Mouse (Mus musculus) gastrocnemius, adult 2 months (tissue): Measurements from ENCODE around the gene Parva. TPM values are rescaled to one million over a fixed set of nuclear protein-coding genes. Genes with fewer than 3 reads are reported as not detected.

ENCODE experiments used
- DNase-seq: peaks from one replicate; pipeline ENCODE4 v3.0.0; 2022
- H3K27ac ChIP-seq: fragments of 200-600 bp; 2 replicates; pipeline ENCODE4 v1.8.1; 2022; ENCODE audit warnings: mild to moderate bottlenecking
- H3K4me3 ChIP-seq: fragments of 200-600 bp; 2 replicates; pipeline ENCODE4 v1.8.1; 2022; ENCODE audit warnings: mild to moderate bottlenecking, moderate library complexity
- CTCF ChIP-seq: fragments of 200-600 bp; IDR thresholded peaks from 2 replicates; pipeline ENCODE4 v1.8.1; 2022; ENCODE audit warnings: antibody characterized with exemption, mild to moderate bottlenecking, moderate library complexity
- intact Hi-C: fragments of 180-260 bp; cut with DNase I; formaldehyde crosslinking; loops from one replicate; pipeline ENCODE4 v1.15.1; 2025
- total RNA-seq, 2 experiments: library from RNA; stranded (reverse); gene quantifications; 2 replicates each; pipeline ENCODE4 v1.2.3; 2021

Gene Parva
- total RNA-seq, 2 experiments from 2014 or later, result 10.9 to 17.0 TPM

DNA sequence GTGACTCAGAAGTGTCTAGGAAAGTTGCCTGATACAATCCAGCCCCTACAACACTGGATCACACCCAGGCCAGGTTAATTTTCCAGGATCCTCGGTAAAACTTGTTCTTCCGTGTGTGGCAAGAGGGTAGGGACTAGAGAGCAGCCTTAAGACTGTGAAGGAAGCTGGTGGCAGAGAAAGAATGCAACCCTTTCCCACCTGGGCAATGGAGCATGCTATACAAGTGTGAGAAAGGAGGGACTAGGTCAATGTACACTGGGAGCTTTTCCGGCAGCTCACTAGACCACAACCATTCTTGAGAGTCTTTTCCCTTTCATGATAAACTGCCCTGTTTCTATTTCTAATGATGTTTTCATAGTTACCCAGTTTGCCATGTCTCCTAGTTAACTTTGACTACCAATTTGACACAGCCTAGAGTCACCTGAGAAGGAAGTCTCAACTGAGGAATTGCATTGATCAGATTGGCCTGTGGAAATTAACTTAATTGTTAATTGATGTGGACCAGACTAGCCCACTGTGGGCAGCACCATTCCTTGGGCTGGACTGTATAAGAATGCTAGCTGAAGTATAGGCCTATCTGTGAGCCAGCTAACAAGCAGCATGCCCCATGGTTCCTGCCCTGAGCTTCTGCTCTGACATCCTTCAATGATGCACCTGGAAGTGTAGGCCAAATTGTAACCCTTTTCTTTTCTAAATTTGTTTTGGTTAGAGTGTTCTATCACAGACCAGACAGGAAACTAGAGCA, 186.9 kb downstream of the Parva start:
- intact Hi-C loops, result no loop called here
- no peak for TF ChIP-seq CTCF
- H3K4me3 ChIP-seq, result no peak overlapping the region
- H3K27ac ChIP-seq, result no peak overlapping the region
- no peak for DNase-seq

DNA sequence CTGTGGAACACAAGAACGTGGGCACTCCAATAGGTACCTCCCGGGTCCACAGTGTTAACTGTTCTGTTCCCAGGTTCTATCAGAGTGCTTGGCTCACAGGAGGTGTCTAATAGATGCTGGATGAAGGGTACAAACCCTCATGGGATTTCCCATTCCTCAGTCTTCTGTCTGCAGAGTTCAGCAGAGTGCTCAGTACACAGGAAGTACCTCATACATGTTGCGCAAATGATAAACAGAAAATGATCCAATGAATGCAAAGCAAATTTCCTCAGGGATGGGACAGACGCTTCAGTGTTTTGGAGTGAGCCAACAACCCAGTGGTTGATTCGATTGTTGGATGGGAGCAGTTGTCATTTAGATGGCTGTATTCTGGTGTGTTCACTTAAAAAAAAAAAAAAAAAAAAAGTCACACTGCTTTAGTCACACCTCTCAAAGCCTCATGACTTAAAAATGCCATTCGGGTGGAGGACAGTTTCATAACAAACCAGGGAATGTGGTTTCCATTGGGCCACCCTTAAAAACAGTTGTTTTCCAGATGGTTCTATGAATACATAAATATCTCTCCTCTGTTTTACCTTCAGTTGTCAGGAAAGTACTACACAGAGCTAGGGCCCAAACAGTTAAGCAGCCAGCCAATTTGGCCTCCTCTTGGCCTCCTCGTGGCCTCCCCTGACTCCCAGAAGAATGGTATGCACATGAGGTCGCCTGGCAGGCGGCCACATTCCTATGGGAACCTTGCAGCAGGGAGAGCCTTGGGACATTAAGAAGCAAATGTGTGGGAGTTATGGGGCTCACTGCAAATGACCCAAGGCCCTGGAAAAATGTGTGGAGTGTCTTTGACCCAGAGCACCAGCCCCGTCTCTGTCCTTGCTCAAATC, 187.7 kb downstream of the Parva start:
- Histone ChIP-seq H3K4me3 (no peak overlapping the region), H3K27ac (peak overlapping the region; percentile 24)
- peak; percentile 64 for DNase-seq
- intact Hi-C loops, result no loop called here
- TF ChIP-seq CTCF, result no peak

DNA sequence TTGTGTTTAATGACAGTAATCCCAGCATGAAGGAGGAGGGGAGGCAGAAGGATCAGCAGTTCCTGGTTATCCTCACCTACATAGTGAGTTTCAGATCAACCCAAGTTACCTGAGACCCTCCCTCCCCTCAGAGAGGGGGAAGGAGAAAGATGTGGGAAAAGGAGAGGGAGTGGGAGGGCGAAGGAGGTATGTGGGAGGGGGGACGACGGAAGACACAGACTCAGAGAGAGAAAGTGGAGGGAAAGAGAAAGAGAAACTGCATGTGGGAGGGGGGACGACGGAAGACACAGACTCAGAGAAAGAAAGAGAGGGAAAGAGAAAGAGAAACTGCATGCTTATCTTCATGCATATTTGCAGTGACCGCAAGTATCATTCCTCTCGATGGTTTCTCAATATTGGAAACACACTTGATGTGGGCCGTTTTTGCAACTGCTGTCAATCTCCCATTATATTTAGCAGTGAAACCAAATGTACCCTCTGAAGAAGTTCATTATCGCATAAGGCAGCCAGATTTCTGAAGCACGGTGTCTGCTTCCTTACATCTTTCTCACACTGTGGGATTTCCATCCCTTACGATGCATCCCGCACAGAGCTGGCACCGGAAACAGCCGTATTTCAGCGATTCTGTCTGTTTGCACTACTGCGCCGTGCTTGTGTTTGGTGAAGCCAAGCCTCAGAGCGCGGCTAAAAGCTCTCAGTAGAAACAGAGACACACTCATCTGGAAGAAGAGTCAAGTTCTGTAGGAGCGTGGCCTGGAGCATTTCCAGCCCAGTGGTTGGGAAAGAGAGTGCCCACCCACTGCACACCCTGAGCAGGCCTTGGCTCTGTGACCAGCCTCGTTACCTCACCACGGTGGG, 193.2 kb downstream of the Parva start:
- TF ChIP-seq CTCF, result no peak
- Histone ChIP-seq H3K27ac (peak overlapping the region; percentile 35; the same call in 1 of the 2 replicates), H3K4me3 (peak overlapping the region; percentile 62)
- intact Hi-C loops, result no loop called here
- DNase-seq, result peak; percentile 35

DNA sequence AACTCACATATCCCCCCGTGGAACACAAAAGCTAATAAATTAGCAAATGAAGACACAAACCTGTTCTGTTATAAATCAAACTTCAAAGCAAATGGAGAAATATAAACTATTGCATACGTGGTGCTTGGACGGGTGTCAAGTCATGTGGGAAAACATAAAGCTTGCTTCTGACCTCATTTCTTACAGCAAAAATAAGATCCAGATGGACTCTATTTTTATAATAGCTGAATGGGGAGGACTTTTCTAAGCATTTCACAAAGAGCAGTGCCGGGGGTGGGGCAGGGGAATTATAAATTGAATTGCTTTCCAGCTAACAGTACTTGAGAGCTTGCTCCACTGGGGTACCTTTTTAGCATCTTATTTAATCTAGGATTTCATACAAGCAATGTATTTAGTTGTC, 200.2 kb downstream of the Parva start:
- no peak overlapping the region for H3K4me3 ChIP-seq
- H3K27ac ChIP-seq, result no peak overlapping the region
- TF ChIP-seq CTCF, result no peak
- intact Hi-C loops, result no loop called here
- DNase-seq, result no peak

DNA sequence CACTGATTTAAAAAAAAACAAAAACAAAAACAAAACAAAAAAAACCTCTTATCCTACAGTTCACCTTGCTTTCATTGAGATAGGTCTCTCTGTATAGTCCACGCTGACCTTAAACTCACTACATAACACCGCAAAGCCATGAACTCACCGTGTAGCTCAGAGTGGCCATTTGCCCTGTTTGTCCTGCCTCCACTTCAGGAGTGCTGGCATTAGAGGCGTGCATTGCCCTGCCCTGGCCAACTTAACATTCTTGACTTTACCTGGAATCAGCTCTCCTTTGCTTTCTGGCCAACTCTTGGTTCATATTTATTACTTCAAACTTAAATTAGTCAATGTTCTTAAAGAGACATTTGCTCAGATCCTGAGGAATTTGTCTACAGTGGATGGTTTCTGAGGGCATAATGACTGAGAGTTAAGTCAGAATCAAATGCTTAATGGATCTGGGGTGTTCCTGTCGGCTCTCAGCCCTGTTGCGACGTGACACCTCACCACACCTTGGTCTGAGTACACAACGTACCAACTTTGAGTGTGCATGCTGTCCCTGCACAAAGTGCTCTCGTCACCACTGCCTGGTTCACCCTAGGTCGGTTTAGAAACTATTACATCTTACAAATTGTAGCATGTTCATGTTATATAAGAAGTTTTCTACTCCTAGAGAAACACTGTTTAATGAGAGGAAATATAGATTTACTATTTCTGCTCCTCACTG, 207.4 kb downstream of the Parva start:
- no peak overlapping the region for H3K4me3 ChIP-seq
- no peak for DNase-seq
- no peak for TF ChIP-seq CTCF
- H3K27ac ChIP-seq, result no peak overlapping the region
- intact Hi-C loops, result no loop called here

DNA sequence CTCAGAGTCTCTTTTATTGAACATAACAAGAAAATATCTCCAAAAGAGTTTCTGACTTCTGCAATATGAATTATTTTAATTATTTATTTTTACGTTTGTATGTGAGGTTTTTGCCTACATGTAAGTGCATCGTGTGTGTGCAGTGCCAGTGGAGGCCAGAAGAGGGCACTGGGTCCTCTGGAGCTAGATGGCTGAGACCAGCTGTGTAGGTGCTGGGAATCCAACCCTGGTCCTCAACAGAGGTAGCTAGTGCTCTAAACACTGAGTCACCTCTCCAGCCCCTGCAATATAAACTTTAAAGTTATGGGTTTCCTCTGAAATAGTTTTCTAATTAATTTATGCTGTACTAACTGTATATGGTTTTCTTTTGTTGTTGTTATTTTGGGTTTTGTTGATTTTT, 208.6 kb downstream of the Parva start:
- Histone ChIP-seq H3K27ac (no peak overlapping the region), H3K4me3 (no peak overlapping the region)
- 0 out of 2 replicates have a peak, but pooled peaks have one; percentile 6 for TF ChIP-seq CTCF
- intact Hi-C loops, result no loop called here
- no peak for DNase-seq

Other genes with a start within 250 kb of the Parva start
- 100 to 1,000 TPM; 124 to 136 TPM for gene Mical2, start 201.6 kb upstream of the Parva start, total RNA-seq